Mouse (Mus musculus): ENCODE results near the gene Cacna1d.

The Cacna1d gene

DNA sequence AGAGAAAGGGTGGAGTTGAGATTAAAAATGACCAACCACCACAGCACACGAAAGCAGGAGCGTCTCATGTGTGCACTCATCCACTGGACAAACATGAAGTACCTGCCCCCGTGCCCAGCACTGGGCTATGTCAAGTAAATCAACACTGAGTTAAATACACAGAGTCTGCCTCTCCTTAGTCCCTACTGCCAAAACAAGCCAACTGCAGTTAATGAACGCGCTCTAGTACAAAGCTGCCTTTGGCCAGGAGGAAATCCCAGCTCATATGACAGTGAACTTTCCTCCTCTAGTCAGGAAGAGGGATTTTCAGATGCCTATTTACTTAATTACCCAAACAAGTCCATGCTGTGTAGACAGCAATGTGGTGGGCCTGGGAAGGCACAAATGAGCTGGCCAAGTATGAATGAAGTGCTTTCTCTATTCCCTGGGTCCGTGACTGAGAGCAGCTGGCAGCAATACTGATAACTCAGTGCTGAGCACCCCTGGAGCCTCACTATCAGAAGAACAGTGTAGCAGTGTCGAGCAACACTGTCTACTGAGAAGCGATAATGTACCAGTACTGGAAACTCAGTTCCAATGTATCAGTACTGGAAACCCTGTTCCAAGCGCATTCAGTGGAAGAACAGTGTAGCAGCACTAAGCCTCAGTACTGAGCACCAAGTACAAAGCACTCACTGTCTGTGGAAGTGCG, 229.5 kb downstream of the Cacna1d start:
- DNase-seq (ENCODE audit: low spot score in 2 of 2), result no peak

DNA sequence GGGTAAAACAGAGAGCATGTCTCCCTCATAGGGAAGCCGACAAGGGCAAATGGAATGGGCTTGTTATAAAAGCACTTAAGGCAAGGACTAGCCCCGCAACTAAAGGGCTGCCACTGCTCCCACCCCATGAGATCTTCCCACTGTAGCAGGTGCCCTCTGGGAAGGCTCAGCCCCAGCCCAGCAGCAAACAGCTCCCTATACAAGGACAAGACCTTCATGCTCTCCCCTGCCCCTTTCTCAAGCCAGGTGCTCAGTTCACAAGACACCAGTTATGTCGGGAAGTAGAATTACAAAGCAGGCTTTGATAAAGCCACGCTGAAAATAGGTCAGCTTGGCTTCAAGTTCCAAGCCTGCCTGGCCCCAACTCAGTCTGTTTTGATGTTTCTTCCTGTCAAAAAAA, 233.6 kb downstream of the Cacna1d start:
- no peak for DNase-seq (ENCODE audit: low spot score in 2 of 2)

DNA sequence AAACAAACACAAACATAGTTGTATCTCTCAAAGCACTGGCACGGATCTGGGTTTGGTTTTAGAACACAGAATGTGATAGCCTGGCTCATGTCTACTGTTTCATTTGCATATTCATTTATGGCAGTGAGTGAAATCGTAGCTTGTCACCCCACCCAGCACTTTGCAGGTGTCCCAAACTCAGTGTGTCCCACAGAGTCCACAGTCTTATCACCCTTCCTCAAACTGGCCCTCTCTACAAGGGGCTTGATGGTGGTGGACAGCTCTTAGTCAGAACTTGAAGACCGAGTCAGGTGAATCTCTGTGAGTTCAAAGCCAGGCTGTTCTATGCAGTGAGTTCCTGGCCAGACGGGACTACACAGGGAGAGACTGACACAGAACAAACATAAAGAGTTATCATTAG, 234.8 kb downstream of the Cacna1d start:
- DNase-seq (ENCODE audit: low spot score in 2 of 2), result no peak

DNA sequence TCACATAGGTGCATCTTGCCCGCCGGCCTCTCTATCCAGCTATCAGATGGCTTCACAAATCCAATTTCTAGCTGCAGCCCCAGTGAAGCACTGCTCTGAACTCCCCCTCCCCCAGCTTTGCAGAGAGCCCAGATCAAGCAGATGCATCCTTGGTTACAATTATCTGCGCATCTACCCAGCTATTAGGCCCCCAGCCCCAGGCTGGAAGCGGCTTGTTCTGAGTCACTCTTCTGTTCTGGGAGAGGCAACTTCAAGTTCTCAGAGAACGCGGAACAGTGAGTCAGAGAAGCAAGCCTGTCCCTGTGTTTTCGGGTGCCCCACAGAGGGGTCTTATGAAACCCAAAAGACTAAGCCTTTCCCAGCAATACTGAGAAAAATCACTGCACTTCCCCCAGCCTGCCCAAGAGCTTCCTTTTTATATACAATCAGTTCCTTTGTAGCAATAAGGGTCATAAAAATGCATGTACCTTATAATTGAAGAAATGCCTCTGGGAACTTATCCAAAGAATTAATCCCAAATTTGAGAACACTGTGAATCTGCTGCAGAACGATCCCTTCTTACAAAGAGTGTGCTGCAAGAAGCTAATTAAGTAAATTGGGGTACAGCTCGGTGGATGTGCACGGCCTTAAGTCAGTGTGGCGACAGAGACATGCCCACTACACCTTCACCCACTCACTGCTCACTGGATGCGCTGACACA, 235.4 kb downstream of the Cacna1d start:
- no peak for DNase-seq (ENCODE audit: low spot score in 2 of 2)

DNA sequence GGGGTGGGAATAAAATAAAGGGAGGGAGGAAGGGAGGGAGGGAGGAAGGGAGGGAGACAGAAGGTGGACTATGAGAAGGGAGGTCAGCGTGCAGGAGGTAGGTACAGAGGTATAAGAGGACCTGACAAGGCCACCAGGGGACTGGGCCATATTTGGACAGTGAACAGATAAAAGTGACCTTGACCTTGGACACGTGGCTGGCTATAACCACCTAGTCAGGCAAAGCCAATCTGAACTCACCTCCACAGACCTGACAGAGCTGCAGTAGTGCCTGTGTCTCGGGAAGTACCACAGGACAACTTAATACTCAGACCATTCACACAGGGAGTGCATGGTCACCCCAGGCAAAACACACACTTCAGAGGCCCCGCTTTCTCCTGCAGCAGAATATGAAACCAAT, 236.5 kb downstream of the Cacna1d start:
- no peak for DNase-seq (ENCODE audit: low spot score in 2 of 2)

DNA sequence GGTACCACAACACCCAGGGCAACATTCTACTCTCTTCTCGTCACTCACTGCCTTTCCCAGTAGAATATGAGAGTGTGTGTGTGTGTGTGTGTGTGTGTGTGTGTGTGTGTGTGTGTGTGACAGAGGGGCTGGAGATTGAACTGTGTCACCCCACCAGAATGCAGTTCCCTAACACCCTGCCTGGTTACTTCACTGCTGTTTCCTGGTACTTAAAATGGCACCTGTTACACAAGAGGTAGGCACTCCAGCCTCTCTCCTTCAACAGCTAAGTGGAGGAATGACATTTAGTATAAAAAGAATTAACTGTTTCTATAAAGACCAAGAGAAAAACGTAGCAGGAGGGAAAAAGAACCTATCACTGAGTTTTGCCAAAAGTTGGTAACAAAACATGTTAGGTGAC, 238.4 kb downstream of the Cacna1d start:
- no peak for DNase-seq (ENCODE audit: low spot score in 2 of 2)

DNA sequence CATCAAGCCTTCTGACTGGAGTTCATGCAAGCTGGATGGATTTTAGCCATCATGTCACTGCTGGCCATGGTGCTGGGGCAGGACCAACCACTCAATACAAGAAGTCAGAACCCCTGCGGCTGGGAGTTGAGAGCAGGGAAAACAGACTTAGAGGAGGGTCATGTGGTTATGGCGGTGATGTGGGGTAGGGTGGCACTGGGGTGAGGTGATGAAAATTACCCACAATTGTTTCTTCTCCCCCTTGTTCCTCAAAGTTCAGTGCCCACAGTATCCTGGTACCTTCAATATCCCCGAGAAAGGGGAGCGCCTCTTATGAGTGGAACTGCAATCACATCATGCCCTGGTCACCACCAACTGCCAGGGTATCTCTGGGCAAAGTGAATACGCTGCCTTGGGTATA, 239.9 kb downstream of the Cacna1d start:
- no peak for DNase-seq (ENCODE audit: low spot score in 2 of 2)

DNA sequence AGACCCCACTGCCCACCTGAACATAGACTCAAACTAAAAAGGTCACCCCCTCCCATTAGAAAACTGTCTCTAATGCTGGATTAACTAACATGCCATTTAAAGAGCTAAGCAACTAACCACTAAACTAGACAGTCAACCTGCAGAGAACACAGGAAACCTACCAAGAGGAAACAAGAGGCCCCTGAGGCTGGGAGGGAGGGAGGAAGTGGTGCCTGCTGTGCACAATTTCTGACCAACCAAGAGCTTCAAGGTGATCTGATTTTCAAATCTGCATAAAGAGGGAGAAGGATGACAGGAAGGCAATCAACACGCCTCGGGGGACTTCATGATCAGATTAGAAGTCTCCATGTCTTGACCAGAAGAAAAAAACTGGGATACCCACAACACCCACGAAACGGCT, 241.7 kb downstream of the Cacna1d start:
- DNase-seq (ENCODE audit: low spot score in 2 of 2), result no peak

DNA sequence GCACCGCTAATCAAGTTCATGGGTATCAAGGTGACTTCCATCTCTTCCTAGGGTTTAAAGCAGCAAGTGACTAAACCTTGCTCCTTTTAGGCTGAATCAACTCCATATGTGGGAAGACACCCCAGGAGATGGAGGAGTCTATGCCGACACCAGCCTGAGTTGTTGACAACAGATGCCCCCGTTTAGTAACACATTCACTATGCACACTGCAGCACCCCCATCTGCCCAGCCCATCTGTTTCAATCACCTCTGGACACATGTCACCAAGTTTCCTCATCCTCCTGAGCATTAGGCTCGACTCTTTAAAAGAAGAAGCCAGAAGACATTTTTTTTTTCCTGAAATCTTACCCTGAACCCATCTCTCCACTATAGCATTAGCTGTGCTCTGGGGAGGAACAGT, 242.4 kb downstream of the Cacna1d start:
- no peak for DNase-seq (ENCODE audit: low spot score in 2 of 2)

DNA sequence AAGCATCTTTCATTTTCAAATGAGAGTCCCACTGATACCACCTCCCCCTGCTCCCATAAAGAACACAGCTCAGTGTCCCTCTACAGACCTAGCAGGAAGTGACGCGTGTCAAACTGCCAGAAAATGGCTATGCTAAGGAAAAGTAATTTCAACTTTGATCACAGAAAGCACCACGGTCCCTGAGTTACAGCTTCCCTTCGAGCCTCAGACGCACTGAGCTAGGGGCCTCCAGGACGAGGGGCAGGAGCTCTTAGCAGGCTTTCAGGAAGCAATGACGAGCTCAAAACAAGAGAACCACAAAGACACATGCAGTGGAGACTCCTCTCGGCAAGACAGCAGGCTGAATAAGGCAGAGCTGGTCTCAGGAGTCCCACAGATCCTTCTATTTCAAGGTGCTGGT, 243.1 kb downstream of the Cacna1d start:
- no peak for DNase-seq (ENCODE audit: low spot score in 2 of 2)

DNA sequence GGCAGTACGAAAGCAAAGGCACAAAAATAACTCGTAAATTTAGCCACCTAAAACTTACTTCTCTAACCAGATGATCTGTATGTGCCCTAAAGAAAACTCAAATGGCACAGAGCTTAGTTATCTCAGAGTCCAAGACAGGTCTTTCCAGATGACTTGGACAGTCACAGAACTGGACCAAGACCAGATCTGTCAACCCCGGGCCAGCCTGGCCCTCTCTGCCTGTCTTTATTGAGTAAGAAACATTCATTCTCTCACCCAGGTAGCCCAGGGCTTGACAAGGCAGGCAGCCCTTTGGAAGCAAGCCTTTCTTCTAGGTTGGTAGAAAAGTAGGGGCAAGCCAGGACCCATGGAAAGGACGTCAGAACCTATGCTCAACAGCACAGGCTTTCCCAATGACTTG, 243.6 kb downstream of the Cacna1d start:
- no peak for DNase-seq (ENCODE audit: low spot score in 2 of 2)

DNA sequence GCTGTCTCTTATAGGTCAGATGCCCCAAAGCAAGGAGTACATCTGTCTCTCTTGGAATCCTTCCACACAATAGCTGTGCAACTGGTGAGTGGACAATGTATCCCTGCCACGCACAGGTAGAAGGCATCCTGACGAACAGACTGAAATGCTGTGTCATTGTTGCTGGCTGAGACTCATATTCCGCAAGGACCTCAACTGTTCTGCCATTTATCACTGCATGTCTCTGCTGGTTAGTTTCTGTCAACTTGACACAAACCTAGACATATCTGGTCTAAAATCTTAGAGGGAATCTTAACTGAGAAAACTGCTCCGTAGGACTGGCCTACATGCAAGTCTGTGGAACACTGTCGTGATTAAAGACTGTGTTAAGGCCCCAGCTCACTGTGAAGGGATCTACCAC, 246.5 kb downstream of the Cacna1d start:
- DNase-seq (ENCODE audit: low spot score in 2 of 2), result no peak

DNA sequence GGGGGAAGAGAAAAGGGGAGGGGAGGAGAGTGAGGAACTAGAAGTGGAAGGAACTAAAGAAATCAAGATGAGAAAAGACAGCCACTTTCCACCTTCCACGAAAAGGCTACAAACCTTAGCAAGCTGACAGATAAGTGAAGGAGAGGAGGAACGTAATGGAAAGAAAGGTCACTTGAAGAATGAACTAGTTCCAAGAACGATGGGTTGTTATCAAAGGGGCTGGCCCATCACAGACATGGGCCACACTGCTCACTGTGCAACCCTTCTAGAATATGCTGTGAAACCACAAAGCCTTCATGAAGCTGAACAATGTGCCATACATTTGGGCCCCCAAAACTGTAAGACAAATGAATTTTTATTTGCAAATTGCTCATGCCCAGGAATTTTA, 248.4 kb downstream of the Cacna1d start:
- DNase-seq (ENCODE audit: low spot score in 2 of 2), result no peak

DNA sequence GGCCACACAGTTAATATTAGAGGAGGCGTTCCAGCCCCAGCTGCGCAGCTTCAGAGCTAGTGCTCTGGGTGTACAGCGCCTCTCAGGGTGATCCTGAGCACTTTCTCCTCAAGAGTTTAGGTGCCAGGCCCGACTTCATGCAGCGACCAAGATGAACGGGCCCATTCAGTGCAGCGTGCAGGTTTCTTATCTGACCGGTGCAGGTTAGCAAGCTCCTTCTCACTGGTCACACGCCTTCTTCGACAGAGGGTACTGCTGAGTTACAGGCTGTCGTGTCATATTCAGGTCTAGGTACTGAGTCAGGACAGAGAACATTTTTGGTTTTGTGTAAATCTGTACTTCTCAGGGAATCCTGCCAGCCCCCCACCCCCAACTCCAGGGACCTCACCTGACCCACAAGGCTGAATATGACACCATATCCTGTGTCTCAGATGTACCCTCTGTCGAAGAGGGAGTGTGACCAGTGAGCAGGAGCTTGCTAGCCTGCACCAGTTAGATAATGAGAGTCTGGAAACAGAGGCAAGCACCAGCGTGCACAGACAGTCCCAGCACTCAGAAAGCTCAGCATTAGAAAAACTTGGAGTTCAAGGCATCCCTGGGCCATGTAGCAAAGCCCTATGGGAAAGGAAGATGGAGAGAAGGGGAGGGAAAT, 249.0 kb downstream of the Cacna1d start:
- DNase-seq (ENCODE audit: low spot score in 2 of 2), result no peak

DNA sequence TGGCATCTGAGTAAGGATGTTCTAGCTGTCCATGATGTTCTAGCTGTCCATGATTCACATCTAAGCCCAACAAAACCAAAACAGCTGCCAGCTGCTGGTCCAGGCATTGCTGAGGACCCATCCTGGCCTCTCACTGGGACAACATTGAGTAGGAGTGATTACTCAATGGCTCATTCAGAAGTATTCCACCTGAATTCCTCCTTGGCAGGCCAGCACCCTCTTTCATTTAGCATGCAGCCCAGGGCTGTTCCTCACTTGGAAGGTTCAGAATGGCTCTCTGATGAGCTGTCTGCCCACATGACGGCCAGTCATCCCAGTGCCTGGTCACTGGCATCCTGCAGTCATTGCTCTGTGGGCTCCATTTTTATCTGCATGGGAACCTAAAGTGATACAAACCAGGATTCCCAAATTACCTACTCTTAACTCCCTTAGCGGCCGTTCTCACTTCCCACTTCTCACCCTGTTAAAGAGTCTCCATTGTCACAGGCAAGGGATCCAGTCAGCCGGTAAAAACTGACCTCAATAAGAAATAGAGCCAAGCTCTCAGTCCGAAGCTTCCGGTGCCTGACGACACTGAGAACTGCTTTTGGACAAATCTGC, 250.2 kb downstream of the Cacna1d start:
- no peak for DNase-seq (ENCODE audit: low spot score in 2 of 2)

DNA sequence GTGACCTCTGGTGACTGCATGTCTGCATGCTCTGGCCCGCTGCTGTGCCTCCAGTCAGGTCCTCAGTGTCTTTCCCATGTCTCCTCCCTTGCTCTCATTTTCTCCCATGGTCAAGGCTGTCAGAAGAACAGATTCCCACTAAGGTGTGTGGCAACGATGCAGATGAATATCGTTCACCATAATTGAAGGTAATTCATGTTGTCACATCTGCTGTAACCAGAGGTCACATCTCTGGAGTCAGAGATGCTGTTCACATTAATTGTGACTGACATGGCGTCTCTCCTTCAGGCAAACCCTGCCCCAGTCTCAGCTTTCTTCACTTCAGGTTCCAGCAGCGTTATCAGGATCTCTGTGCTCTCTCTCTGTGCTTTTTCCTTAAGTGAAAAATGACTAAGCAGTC, 252.4 kb downstream of the Cacna1d start:
- DNase-seq (ENCODE audit: low spot score in 2 of 2), result no peak

DNA sequence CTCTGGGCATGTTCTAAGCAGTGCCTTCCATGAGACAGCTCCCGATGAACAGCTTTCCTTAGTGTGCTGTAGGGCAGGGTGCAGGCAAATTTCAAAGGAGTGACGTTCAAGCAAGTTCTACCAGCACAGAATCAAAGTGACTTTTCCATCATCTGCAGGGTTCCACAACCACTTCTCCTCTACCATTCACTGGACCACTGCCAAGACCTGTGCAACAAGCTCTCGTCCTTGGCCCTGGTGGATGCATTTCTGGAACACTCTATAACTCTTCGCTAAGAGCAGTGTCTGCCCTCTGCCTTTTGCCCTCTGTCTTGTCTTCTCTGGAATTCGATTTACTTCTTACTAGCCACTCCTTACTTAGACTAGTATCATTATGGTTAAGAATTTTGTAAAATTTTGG, 266.1 kb downstream of the Cacna1d start:
- DNase-seq (ENCODE audit: low spot score in 2 of 2), result no peak

DNA sequence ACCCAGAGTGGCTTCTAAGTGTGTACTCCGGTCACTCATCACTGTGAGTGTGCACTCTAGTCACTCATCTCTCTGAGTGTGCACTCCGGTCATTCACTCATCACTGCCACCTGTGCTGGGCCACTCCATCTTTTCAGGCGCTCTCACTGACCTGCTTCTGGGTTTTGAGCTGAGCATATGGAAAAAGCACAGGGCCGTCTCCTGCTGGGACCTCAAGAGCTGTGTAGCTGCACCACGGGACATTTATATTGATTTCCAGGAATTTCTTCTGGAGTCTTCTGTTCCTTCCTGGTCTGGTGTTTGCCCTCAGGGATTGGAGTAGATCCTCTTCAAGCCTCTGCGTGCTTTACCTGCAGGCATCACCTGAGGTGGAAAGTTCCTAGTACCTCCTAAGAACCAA, 269.2 kb downstream of the Cacna1d start:
- no peak for DNase-seq (ENCODE audit: low spot score in 2 of 2)

DNA sequence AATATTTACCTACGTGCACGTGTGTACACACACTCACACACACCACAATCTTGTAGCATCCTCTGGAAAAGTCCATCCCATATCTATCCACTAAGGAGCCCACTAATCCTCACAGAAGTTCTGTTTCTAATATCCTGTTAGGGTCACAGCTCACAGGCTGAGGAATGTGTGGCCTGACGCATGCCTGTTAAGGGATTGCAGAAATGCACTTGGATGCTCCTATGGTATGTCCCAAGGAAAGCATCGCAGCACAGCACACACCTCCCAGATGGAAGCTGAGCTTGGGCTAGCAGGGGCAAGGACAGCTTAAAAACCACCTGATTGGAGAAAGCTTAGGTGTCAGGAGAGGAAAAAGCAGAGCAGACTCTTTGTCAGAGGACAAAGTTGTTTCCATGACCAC, 271.4 kb downstream of the Cacna1d start:
- DNase-seq (ENCODE audit: low spot score in 2 of 2), result no peak

DNA sequence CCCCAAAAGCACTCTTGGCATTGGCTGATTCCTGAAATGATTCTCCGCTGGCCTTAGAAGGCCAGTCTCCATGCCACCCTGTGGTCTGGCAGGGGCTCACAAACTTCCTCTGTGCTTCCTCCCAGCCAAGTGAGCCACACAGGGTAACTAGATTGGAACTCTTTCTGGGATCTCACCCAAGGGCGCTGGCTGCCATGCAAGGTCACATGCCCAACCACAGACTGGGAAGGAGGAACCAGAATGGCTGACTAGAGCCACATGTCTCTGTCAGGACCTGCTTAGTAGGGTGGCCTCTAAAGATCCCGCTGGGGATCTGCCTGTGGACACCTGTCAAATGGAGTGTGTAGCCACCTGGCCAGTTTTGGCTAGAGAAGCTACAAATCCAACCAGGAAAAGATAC, 273.1 kb downstream of the Cacna1d start:
- peak in 1 of 2 experiments; percentile 38 for DNase-seq (ENCODE audit: low spot score in 2 of 2)

DNA sequence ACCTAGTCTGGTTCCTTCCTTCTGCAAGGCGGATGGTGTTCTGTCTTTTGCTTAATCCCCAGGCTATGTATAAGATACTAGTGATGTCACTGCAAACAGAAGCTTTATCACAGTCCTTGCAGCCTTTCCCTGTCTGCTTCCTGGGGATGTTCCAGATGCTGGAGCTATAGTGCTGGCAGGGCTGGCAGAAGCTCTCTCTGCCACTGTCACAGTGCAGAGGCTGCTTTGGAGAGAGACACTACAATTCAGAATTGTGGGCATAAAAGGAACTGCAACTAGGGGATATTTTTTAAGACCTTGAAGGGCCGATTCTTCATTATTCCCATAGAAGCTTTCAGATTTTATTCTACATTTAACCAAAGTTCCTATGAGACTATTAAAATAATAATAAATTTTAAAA, 274.1 kb downstream of the Cacna1d start:
- no peak for DNase-seq (ENCODE audit: low spot score in 2 of 2)

DNA sequence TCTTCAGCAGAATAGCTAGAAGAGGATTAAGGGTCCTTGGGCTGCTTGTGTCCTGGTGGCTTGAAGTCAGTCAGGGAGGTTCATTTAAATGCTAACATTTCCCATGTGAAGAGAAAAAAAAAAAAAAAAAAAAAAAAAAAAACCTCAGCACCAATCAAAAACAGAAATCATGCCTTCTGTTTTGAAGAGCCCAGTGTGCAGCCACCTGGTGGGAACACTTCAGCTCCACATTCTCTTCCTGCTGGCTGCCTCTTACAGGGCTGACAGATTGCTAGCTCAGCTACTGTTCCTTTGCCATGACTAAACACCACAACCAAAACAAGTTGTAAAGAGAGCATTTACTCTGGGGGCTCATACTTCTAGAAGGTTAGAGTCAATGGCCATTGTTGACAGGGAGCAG, 283.1 kb downstream of the Cacna1d start:
- DNase-seq (ENCODE audit: low spot score in 2 of 2), result no peak

DNA sequence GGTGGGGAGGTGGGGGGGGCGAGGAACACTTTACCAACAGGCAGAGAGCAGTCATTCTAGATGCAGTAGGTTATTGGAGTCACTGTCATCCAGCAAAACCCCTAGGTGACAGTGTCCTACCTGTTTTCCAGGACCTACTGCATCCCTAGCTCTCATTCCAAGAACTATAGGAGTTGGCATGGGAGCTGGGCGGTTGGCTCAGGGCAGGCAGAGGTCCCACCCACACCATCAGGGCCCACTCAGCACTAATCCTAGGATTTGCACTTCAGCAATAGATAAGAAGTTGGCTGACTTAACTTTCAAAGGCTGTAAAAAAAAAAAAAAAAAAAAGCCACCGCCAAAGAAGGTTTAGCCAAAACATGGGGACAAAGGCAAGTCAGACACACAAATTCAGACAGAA, 285.4 kb downstream of the Cacna1d start:
- no peak for DNase-seq (ENCODE audit: low spot score in 2 of 2)
